Mouse (Mus musculus) MEL (cell line): ENCODE measurements around the gene Accsl. TPM values are rescaled to one million over a fixed set of nuclear protein-coding genes. Genes with fewer than 3 reads are reported as not detected.

Experiments used
- DNase-seq: peaks from one replicate; pipeline ENCODE4 v3.0.0; 2011; ENCODE audit warnings: low read depth, low spot score
- H3K27ac ChIP-seq: 2 replicates; pipeline ENCODE4 v1.5.1; 2012; ENCODE audit warnings: low read depth, mild to moderate bottlenecking, control low read depth, low read length, moderate library complexity; ENCODE audit not compliant: control insufficient read depth
- H3K27me3 ChIP-seq, 2 experiments: fragments of 150-350 bp in 1 of 2; sonication (generic) in 1 of 2; 2 replicates each; pipeline ENCODE4 v1.6.1; 2012; ENCODE audit warnings: low read length in 2 of 2, mild to moderate bottlenecking in 2 of 2, improper control_type of control experiment in 1 of 2, moderate library complexity in 1 of 2; ENCODE audit not compliant: insufficient read depth in 2 of 2, control insufficient read depth in 1 of 2
- H3K36me3 ChIP-seq, 2 experiments: 2 replicates each; pipeline ENCODE4 v1.6.1; 2012 to 2014; ENCODE audit warnings: low read length in 2 of 2, improper control_type of control experiment in 1 of 2, inconsistent platforms in 1 of 2, mild to moderate bottlenecking in 1 of 2; ENCODE audit not compliant: insufficient read depth in 2 of 2, control insufficient read depth in 1 of 2
- H3K4me1 ChIP-seq, 2 experiments: fragments of 150-350 bp in 1 of 2; sonication (generic) in 1 of 2; 2 replicates each; pipeline ENCODE4 v1.6.1; 2012; ENCODE audit warnings: low read length in 2 of 2, improper control_type of control experiment in 1 of 2, mild to moderate bottlenecking in 1 of 2; ENCODE audit not compliant: insufficient read depth in 2 of 2, control insufficient read depth in 1 of 2
- H3K4me3 ChIP-seq, 2 experiments: fragments of 150-350 bp in 1 of 2; sonication (generic) in 1 of 2; 2 replicates each; pipeline ENCODE4 v1.5.1; 2012; ENCODE audit warnings: low read depth in 2 of 2, low read length in 2 of 2, mild to moderate bottlenecking in 2 of 2, moderate library complexity in 2 of 2, control low read depth in 1 of 2, improper control_type of control experiment in 1 of 2; ENCODE audit not compliant: control insufficient read depth in 1 of 2, insufficient read depth in 1 of 2
- H3K79me2 ChIP-seq: 2 replicates; pipeline ENCODE4 v1.6.1; 2012; ENCODE audit warnings: mild to moderate bottlenecking, low read length, moderate library complexity; ENCODE audit not compliant: control insufficient read depth, poor library complexity, insufficient read depth
- H3K9ac ChIP-seq: 2 replicates; pipeline ENCODE4 v1.6.1; 2012; ENCODE audit warnings: low read depth, mild to moderate bottlenecking, control low read depth, low read length, moderate library complexity; ENCODE audit not compliant: control insufficient read depth, poor library complexity, severe bottlenecking
- H3K9me3 ChIP-seq: fragments of 150-350 bp; sonication (generic); replicated peaks from 2 replicates; pipeline ENCODE4 v1.6.1; 2012; ENCODE audit warnings: mild to moderate bottlenecking, low read length, improper control_type of control experiment, moderate library complexity; ENCODE audit not compliant: insufficient read depth
- CHD2 ChIP-seq: IDR thresholded peaks from 2 replicates; pipeline ENCODE4 v1.6.1; 2011; ENCODE audit warnings: low read length, improper control_type of control experiment
- CTCF ChIP-seq, 3 experiments: IDR thresholded peaks in 2 of 3; conservative IDR thresholded peaks in 1 of 3; 2 replicates each; pipeline ENCODE4 v1.5.1; 2011 to 2012; ENCODE audit warnings: low read length in 3 of 3, low read depth in 2 of 3, mild to moderate bottlenecking in 2 of 3, improper control_type of control experiment in 1 of 3, inconsistent platforms in 1 of 3, mixed read lengths in 1 of 3, moderate library complexity in 1 of 3; ENCODE audit not compliant: control insufficient read depth in 1 of 3, insufficient read depth in 1 of 3, poor library complexity in 1 of 3, severe bottlenecking in 1 of 3
- E2F4 ChIP-seq: IDR thresholded peaks from 2 replicates; pipeline ENCODE4 v1.6.1; 2011; ENCODE audit warnings: low read depth, low read length, improper control_type of control experiment, borderline replicate concordance
- ELF1 ChIP-seq: IDR thresholded peaks from 2 replicates; pipeline ENCODE4 v1.6.1; 2014; ENCODE audit warnings: low read depth, mild to moderate bottlenecking, inconsistent platforms, low read length, improper control_type of control experiment, moderate library complexity
- ETS1 ChIP-seq: IDR thresholded peaks from 2 replicates; pipeline ENCODE4 v1.6.1; 2012; ENCODE audit warnings: low read depth, mild to moderate bottlenecking, inconsistent platforms, low read length, improper control_type of control experiment, moderate library complexity
- GABPA ChIP-seq: IDR thresholded peaks from 2 replicates; pipeline ENCODE4 v1.6.1; 2012; ENCODE audit warnings: low read depth, mild to moderate bottlenecking, inconsistent platforms, low read length, improper control_type of control experiment, moderate library complexity
- HCFC1 ChIP-seq: IDR thresholded peaks from 2 replicates; pipeline ENCODE4 v1.6.1; 2012; ENCODE audit warnings: low read depth, mild to moderate bottlenecking, inconsistent platforms, low read length, improper control_type of control experiment, moderate library complexity
- JUND ChIP-seq: IDR thresholded peaks from 2 replicates; pipeline ENCODE4 v1.6.1; 2011; ENCODE audit warnings: low read depth, mild to moderate bottlenecking, improper control_type of control experiment, low read length
- KAT2A ChIP-seq: conservative IDR thresholded peaks from 2 replicates; pipeline ENCODE4 v1.6.1; 2012; ENCODE audit warnings: low read depth, low read length, improper control_type of control experiment, inconsistent platforms
- MAFK ChIP-seq: IDR thresholded peaks from 2 replicates; pipeline ENCODE4 v1.6.1; 2011; ENCODE audit warnings: low read depth, mild to moderate bottlenecking, low read length, improper control_type of control experiment, borderline replicate concordance
- MAX ChIP-seq: IDR thresholded peaks from 2 replicates; pipeline ENCODE4 v1.6.1; 2011; ENCODE audit warnings: low read length, improper control_type of control experiment
- MAZ ChIP-seq: IDR thresholded peaks from 2 replicates; pipeline ENCODE4 v1.6.1; 2012; ENCODE audit warnings: low read depth, mild to moderate bottlenecking, inconsistent platforms, low read length, improper control_type of control experiment
- MEF2A ChIP-seq: IDR thresholded peaks from 2 replicates; pipeline ENCODE4 v1.6.1; 2014; ENCODE audit warnings: low read depth, mild to moderate bottlenecking, inconsistent platforms, low read length, improper control_type of control experiment; ENCODE audit not compliant: poor library complexity, insufficient replicate concordance, severe bottlenecking; ENCODE audit errors: extremely low read depth
- MXI1 ChIP-seq: IDR thresholded peaks from 2 replicates; pipeline ENCODE4 v1.6.1; 2011; ENCODE audit warnings: mild to moderate bottlenecking, low read depth, low read length, improper control_type of control experiment
- MYC ChIP-seq: IDR thresholded peaks from 2 replicates; pipeline ENCODE4 v1.6.1; 2011; ENCODE audit warnings: low read depth, mild to moderate bottlenecking, low read length, improper control_type of control experiment, moderate library complexity
- NELFE ChIP-seq: IDR thresholded peaks from 2 replicates; pipeline ENCODE4 v1.6.1; 2011; ENCODE audit warnings: low read depth, low read length, improper control_type of control experiment
- NRF1 ChIP-seq: IDR thresholded peaks from 2 replicates; pipeline ENCODE4 v1.6.1; 2014; ENCODE audit warnings: low read depth, mild to moderate bottlenecking, inconsistent platforms, low read length, improper control_type of control experiment, moderate library complexity; ENCODE audit not compliant: poor library complexity, insufficient read depth, severe bottlenecking
- POLR2A ChIP-seq, 2 experiments: IDR thresholded peaks; 2 replicates each; pipeline ENCODE4 v1.6.1; 2011 to 2012; ENCODE audit warnings: low read length in 2 of 2, mild to moderate bottlenecking in 2 of 2, control low read depth in 1 of 2, improper control_type of control experiment in 1 of 2, low read depth in 1 of 2, moderate library complexity in 1 of 2; ENCODE audit not compliant: control insufficient read depth in 1 of 2, insufficient read depth in 1 of 2, poor library complexity in 1 of 2
- POLR2AphosphoS2 ChIP-seq: IDR thresholded peaks from 2 replicates; pipeline ENCODE4 v1.6.1; 2011; ENCODE audit warnings: low read length, improper control_type of control experiment
- POLR2AphosphoS5 ChIP-seq: IDR thresholded peaks from 2 replicates; pipeline ENCODE4 v1.6.1; 2012; ENCODE audit warnings: low read depth, borderline replicate concordance, mild to moderate bottlenecking, inconsistent platforms, low read length, moderate library complexity, mixed read lengths
- RAD21 ChIP-seq: IDR thresholded peaks from 2 replicates; pipeline ENCODE4 v1.6.1; 2011; ENCODE audit warnings: mild to moderate bottlenecking, low read depth, low read length, improper control_type of control experiment
- RCOR1 ChIP-seq: IDR thresholded peaks from 2 replicates; pipeline ENCODE4 v1.6.1; 2012; ENCODE audit warnings: low read depth, mild to moderate bottlenecking, inconsistent platforms, low read length, improper control_type of control experiment
- SIN3A ChIP-seq: IDR thresholded peaks from 2 replicates; pipeline ENCODE4 v1.6.1; 2012; ENCODE audit warnings: low read length, improper control_type of control experiment, inconsistent platforms
- SMC3 ChIP-seq: IDR thresholded peaks from 2 replicates; pipeline ENCODE4 v1.6.1; 2011; ENCODE audit warnings: low read depth, low read length, improper control_type of control experiment
- TBP ChIP-seq: IDR thresholded peaks from 2 replicates; pipeline ENCODE4 v1.8.0; 2011; ENCODE audit warnings: low read depth, low read length, improper control_type of control experiment
- TCF12 ChIP-seq: IDR thresholded peaks from 2 replicates; pipeline ENCODE4 v1.6.1; 2014; ENCODE audit warnings: low read depth, mild to moderate bottlenecking, inconsistent platforms, low read length, improper control_type of control experiment, moderate library complexity
- UBTF ChIP-seq: IDR thresholded peaks from 2 replicates; pipeline ENCODE4 v1.6.1; 2012; ENCODE audit warnings: low read depth, mild to moderate bottlenecking, inconsistent platforms, low read length, improper control_type of control experiment, moderate library complexity, borderline replicate concordance; ENCODE audit not compliant: insufficient read depth
- USF1 ChIP-seq: IDR thresholded peaks from 2 replicates; pipeline ENCODE4 v1.6.1; 2014; ENCODE audit warnings: low read depth, mild to moderate bottlenecking, inconsistent platforms, low read length, improper control_type of control experiment, moderate library complexity
- USF2 ChIP-seq, 2 experiments: IDR thresholded peaks; 2 replicates each; pipeline ENCODE4 v1.6.1; 2011 to 2012; ENCODE audit warnings: improper control_type of control experiment in 2 of 2, low read length in 2 of 2, borderline replicate concordance in 1 of 2, inconsistent platforms in 1 of 2, low read depth in 1 of 2, mild to moderate bottlenecking in 1 of 2; ENCODE audit not compliant: insufficient read depth in 1 of 2
- ZKSCAN1 ChIP-seq: IDR thresholded peaks from 2 replicates; pipeline ENCODE4 v1.6.1; 2012; ENCODE audit warnings: low read depth, mild to moderate bottlenecking, inconsistent platforms, low read length, improper control_type of control experiment, moderate library complexity
- ZMIZ1 ChIP-seq: IDR thresholded peaks from 2 replicates; pipeline ENCODE4 v1.6.1; 2012; ENCODE audit warnings: low read depth, mild to moderate bottlenecking, inconsistent platforms, low read length, improper control_type of control experiment, moderate library complexity
- ZNF384 ChIP-seq: IDR thresholded peaks from 2 replicates; pipeline ENCODE4 v1.6.1; 2012; ENCODE audit warnings: low read depth, mild to moderate bottlenecking, inconsistent platforms, low read length, improper control_type of control experiment
- polyA plus RNA-seq, 2 experiments: library from polyadenylated mRNA; stranded (reverse) in 1 of 2; unstranded in 1 of 2; fragments of >175 nt in 1 of 2; fragments of >200 nt in 1 of 2; gene quantifications; 2 replicates each; pipeline versions ENCODE4 v1.2.1 to v1.2.4; 2012; ENCODE audit warnings: low replicate concordance in 2 of 2, low read depth in 1 of 2; ENCODE audit not compliant: insufficient read length in 2 of 2, insufficient read depth in 1 of 2, missing spikeins in 1 of 2
- total RNA-seq: library from RNA; depleted of rRNA; stranded (reverse); fragments of 300-350 nt; gene quantifications from 2 replicates; pipeline ENCODE4 v1.2.3, GENCODE M21; 2012

Accsl gene
- total and polyA plus RNA-seq, 3 experiments: not detected

DNA sequence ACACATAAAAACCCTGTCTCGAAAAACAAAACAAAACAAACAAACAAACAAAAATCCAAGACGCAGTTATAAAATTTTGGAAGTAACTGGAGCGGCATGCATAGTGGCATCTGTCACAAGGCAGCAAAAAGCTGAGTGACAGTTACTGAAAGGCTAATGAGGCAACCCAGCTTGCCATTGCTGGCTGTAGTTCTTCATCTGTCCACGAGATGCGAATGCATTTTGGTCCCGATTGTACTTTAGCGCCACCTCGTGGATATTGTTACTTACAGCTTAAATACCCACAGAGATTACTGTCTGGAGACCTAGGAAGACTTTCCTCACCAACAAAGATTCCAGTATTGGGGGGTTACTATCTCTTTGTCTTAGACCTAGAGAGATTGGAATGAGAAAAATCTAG lies 45.4 kb downstream of the Accsl start (continued):
- TF ChIP-seq POLR2AphosphoS2: no peak
- no peak for TF ChIP-seq UBTF
- TF ChIP-seq USF1: no peak
- no peak for TF ChIP-seq ETS1
- TF ChIP-seq MAX: no peak
- peak; percentile 73; the same call in 1 of the 2 replicates for TF ChIP-seq MYC
- TF ChIP-seq GABPA: no peak
- TF ChIP-seq NRF1: no peak
- TF ChIP-seq CHD2: no peak
- TF ChIP-seq MAFK: no peak
- peak; percentile 63 for TF ChIP-seq RAD21
- TF ChIP-seq MXI1: peak; percentile 52; the same call in 1 of the 2 replicates
- no peak for TF ChIP-seq TCF12
- no peak for TF ChIP-seq USF2 (IDR thresholded peaks at IDR 0.05; ENCODE audit: borderline replicate concordance in 1 of 2, insufficient read depth in 1 of 2, low read depth in 1 of 2, low read length in 2 of 2)
- no peak for TF ChIP-seq KAT2A
- no peak for TF ChIP-seq ZMIZ1
- TF ChIP-seq POLR2AphosphoS5: no peak
- TF ChIP-seq SIN3A: peak; percentile 61
- no peak for TF ChIP-seq E2F4
- TF ChIP-seq TBP: peak; percentile 56; the same call in 1 of the 2 replicates
- peak; percentile 76 for TF ChIP-seq SMC3
- 0 out of 2 replicates have a peak, but pooled peaks have one; percentile 32 for TF ChIP-seq JUND

DNA sequence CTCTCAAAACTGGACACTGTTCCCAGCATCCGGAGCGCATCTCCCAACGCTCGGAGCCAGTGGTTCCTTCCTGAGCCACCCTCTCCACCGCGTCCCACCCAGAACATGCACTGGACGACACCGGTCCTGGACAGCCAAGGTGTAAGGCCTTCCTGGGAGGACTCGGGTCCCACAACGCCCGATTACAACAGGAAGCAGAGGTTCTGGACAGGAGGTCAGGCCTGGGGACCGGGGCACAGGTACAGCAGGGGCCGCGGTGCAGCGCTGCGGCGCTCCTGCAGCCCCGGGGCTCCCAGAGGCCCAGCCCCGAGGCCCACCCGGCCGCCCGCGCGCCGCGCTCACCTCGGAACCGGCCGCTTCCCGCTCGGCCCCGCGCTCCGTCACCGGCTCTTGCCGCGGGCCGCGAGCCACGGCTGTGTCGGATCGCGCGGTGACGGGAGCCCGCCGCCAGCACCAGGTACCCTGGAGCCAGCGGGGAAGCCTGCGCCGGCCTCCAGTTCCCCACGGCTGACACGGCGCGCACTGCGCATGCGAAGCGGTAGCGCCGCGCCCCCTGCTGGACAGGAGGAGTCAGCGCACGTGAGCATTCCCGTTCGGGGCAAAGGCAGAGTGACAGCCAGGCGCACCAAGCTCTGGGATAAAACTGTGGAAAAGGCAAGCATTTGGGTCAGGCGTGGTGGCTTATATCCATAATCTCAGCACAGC lies 46.8 kb downstream of the Accsl start, which contains the start of gene Ext2:
Gene Ext2 (minus strand): TSS at position 524 of the 705 bp plus-strand sequence.
- H3K36me3 ChIP-seq: no peaks in the 10 kb centered on the region; a peak in 2 of 4 replicates
- H3K4me3 ChIP-seq: peak within 1 kb of the TSS; percentile 69
- no peak within 1 kb of the TSS for H3K27ac ChIP-seq
- H3K9me3 ChIP-seq: no peaks in the 10 kb centered on the region
- peaks cover 1% of the 10 kb centered on the region; the same call in 1 of the 2 replicates for H3K79me2 ChIP-seq
- no peaks in the 10 kb centered on the region for H3K27me3 ChIP-seq
- H3K9ac ChIP-seq: peak within 1 kb of the TSS; percentile 78
- H3K4me1 ChIP-seq: peaks cover 3 to 14% of the 10 kb centered on the region in 2 experiments; a peak in 3 of 4 replicates
- DNase-seq: peak; percentile 88
- TF ChIP-seq MEF2A (no peak), POLR2AphosphoS5 (no peak), CTCF (IDR thresholded peaks at IDR 0.05 in 2 of 3, conservative IDR thresholded peaks at IDR 0.05 in 1 of 3; ENCODE audit: control insufficient read depth in 1 of 3, insufficient read depth in 1 of 3, low read depth in 2 of 3, low read length in 3 of 3, poor library complexity in 1 of 3, severe bottlenecking in 1 of 3) (peak; percentile 86 to 96 (median 93)), MXI1 (peak; percentile 84), SIN3A (peak; percentile 55; the same call in 1 of the 2 replicates), MAZ (no peak), NRF1 (peak; percentile 91), KAT2A (no peak; the same call in 1 of the 2 replicates), GABPA (no peak), ZMIZ1 (0 out of 2 replicates have a peak, but pooled peaks have one; percentile 37), ZNF384 (no peak), MYC (peak; percentile 73), HCFC1 (peak; percentile 66; the same call in 1 of the 2 replicates), ELF1 (no peak), RCOR1 (no peak), CHD2 (no peak), MAX (peak; percentile 86), POLR2A (IDR thresholded peaks at IDR 0.05; ENCODE audit: control insufficient read depth in 1 of 2, insufficient read depth in 1 of 2, low read depth in 1 of 2, low read length in 2 of 2, poor library complexity in 1 of 2) (peak; percentile 65 to 89; a peak in 2 of 4 replicates), ZKSCAN1 (no peak), NELFE (peak; percentile 79), E2F4 (no peak)
